Mouse (Mus musculus): ENCODE results near the gene 1810049J17Rik.

- TF ChIP-seq CTCF (IDR thresholded peaks at IDR 0.05; ENCODE audit: control insufficient read depth, insufficient read depth, insufficient replicate concordance, low read depth, low read length) (no peak), POLR2A (IDR thresholded peaks at IDR 0.05; ENCODE audit: control insufficient read depth, low read depth, low read length) (no peak)
These were observed 45.8 kb upstream of the 1810049J17Rik start for GRCm38 (mm10) chr15:12367306-12368080.

Measured in testis, adult 2 months (tissue).